Mouse (Mus musculus) midbrain, postnatal 0 days (tissue): ENCODE measurements around the gene Neurl2. TPM values are rescaled to one million over a fixed set of nuclear protein-coding genes. Genes with fewer than 3 reads are reported as not detected.

Source experiments
- ATAC-seq: fragments of 200-750 bp; cut with Nextera tagmentation; 2 replicates; pipeline ENCODE4 v1.8.0; 2017; ENCODE audit warnings: moderate number of reproducible peaks, mild to moderate bottlenecking, moderate TSS enrichment, moderate library complexity; ENCODE audit not compliant: low FRiP score
- DNase-seq: peaks from one replicate; pipeline ENCODE4 v3.0.0-alpha.2; 2015; ENCODE audit warnings: low spot score
- H3K27ac ChIP-seq: fragments of 300-500 bp; sonication (generic); 2 replicates; pipeline ENCODE4 v1.5.1; 2014; ENCODE audit warnings: low read depth, mild to moderate bottlenecking, low read length, mixed read lengths
- H3K27me3 ChIP-seq: fragments of 300-500 bp; sonication (generic); 2 replicates; pipeline ENCODE4 v1.6.1; 2014; ENCODE audit warnings: low read length, control low read depth, mixed read lengths; ENCODE audit not compliant: insufficient read depth
- H3K36me3 ChIP-seq: fragments of 300-500 bp; sonication (generic); 2 replicates; pipeline ENCODE4 v1.6.1; 2014; ENCODE audit warnings: low read length, control low read depth, mixed read lengths; ENCODE audit not compliant: insufficient read depth
- H3K4me1 ChIP-seq: fragments of 300-500 bp; sonication (generic); 2 replicates; pipeline ENCODE4 v1.6.1; 2014; ENCODE audit warnings: mild to moderate bottlenecking, control low read depth, antibody characterized with exemption, low read length, mixed read lengths; ENCODE audit not compliant: insufficient read depth
- H3K4me2 ChIP-seq: fragments of 300-500 bp; sonication (generic); 2 replicates; pipeline ENCODE4 v1.6.1; 2014; ENCODE audit warnings: low read depth, mild to moderate bottlenecking, low read length, mixed read lengths; ENCODE audit not compliant: poor library complexity, severe bottlenecking
- H3K4me3 ChIP-seq: fragments of 300-500 bp; sonication (generic); 2 replicates; pipeline ENCODE4 v1.5.1; 2014; ENCODE audit warnings: low read depth, mild to moderate bottlenecking, low read length, moderate library complexity
- H3K9ac ChIP-seq: fragments of 300-500 bp; sonication (generic); replicated peaks from 2 replicates; pipeline ENCODE4 v1.6.1; 2014; ENCODE audit warnings: mild to moderate bottlenecking, low read length, moderate library complexity, mixed read lengths; ENCODE audit not compliant: poor library complexity, severe bottlenecking
- H3K9me3 ChIP-seq: fragments of 300-500 bp; sonication (generic); 2 replicates; pipeline ENCODE4 v1.6.1; 2016; ENCODE audit warnings: low read length, control low read depth
- CTCF ChIP-seq: IDR thresholded peaks from 2 replicates; pipeline ENCODE4 v1.5.1; 2016; ENCODE audit warnings: antibody characterized with exemption, mild to moderate bottlenecking
- WGBS: fragments of 180-500 bp; shearing (Covaris S2); extraction: QIAGEN DNeasy Blood & Tissue Kit; methylation state at CpG from one replicate; pipeline ENCODE4 v1.1.7; 2014; 5-methylcytosine and 5-hydroxymethylcytosine counted together
- polyA plus RNA-seq: library from polyadenylated mRNA; unstranded; fragments of >200 nt; fragmentation: Nextera tagmentation; extraction: Ambion mirVana; gene quantifications from 2 replicates; pipeline ENCODE4 v1.2.1, GENCODE M21; 2015
- total RNA-seq: library from RNA; depleted of rRNA; stranded (reverse); fragments of >200 nt; gene quantifications from 2 replicates; pipeline ENCODE4 v1.2.3, GENCODE M21; 2014

Neurl2 gene
- total and polyA plus RNA-seq, 2 experiments from 2014 or later, result 7.8 to 11.2 TPM

- H3K9me3 ChIP-seq, result no peaks in the 10 kb centered on the region
- no peak for TF ChIP-seq CTCF
- H3K27ac ChIP-seq, result no peak overlapping the region
- H3K4me1 ChIP-seq, result no peaks in the 10 kb centered on the region
- peaks cover 5% of the 10 kb centered on the region for H3K36me3 ChIP-seq
- DNase-seq, result no peak
- H3K4me2 ChIP-seq, result no peak overlapping the region
- no peak overlapping the region for H3K9ac ChIP-seq
- WGBS, result 93% methylated on average over 5 of the region's 5 CpGs
- ATAC-seq, result no peak
- no peaks in the 10 kb centered on the region for H3K27me3 ChIP-seq
- no peak overlapping the region for H3K4me3 ChIP-seq
These were observed 17.9 kb downstream of the Neurl2 start for GRCm38 (mm10) chr2:164815348-164815747.

- TF ChIP-seq CTCF, result no peak
- Histone ChIP-seq H3K9ac (no peak overlapping the region), H3K27ac (no peak overlapping the region), H3K4me2 (no peak overlapping the region), H3K36me3 (peaks cover 13% of the 10 kb centered on the region), H3K9me3 (no peaks in the 10 kb centered on the region), H3K27me3 (no peaks in the 10 kb centered on the region), H3K4me3 (no peak overlapping the region), H3K4me1 (no peaks in the 10 kb centered on the region)
- ATAC-seq, result no peak
- WGBS, result 69% methylated on average over 2 of the region's 2 CpGs
- DNase-seq, result no peak
These were observed 19.7 kb downstream of the Neurl2 start for GRCm38 (mm10) chr2:164813557-164813956.

- Histone ChIP-seq H3K4me2 (no peak overlapping the region), H3K4me3 (no peak overlapping the region), H3K4me1 (no peaks in the 10 kb centered on the region), H3K27me3 (no peaks in the 10 kb centered on the region), H3K9ac (no peak overlapping the region), H3K9me3 (no peaks in the 10 kb centered on the region), H3K36me3 (peaks cover 18% of the 10 kb centered on the region), H3K27ac (no peak overlapping the region)
- ATAC-seq (no peak), DNase-seq (no peak)
- TF ChIP-seq CTCF, result no peak
- 88% methylated on average over 7 of the region's 7 CpGs for WGBS
These were observed 26.6 kb downstream of the Neurl2 start for GRCm38 (mm10) chr2:164806614-164807013.

GRCm38 (mm10) chr2:164805332-164805718 is 27.9 kb downstream of the Neurl2 start:
- Histone ChIP-seq H3K4me1 (no peaks in the 10 kb centered on the region), H3K27ac (peak overlapping the region; percentile 90), H3K27me3 (no peaks in the 10 kb centered on the region), H3K9me3 (no peaks in the 10 kb centered on the region), H3K4me3 (peak overlapping the region; percentile 73), H3K36me3 (peaks cover 16% of the 10 kb centered on the region), H3K9ac (peak overlapping the region; percentile 92), H3K4me2 (peak overlapping the region; percentile 81)
- DNase-seq (peak; percentile 31), ATAC-seq (peak; percentile 57)
- TF ChIP-seq CTCF, result no peak
- under 1% methylated on average over 21 of the region's 21 CpGs for WGBS

GRCm38 (mm10) chr2:164804533-164805331 is 28.5 kb downstream of the Neurl2 start, which contains the start of the genes Acot8 and Zswim3:
Acot8 (minus strand) TSS chr2:164804882.
Zswim3 (plus strand) TSS chr2:164805098.
- Histone ChIP-seq H3K9ac (peak within 1 kb of the TSS; percentile 92), H3K36me3 (peaks cover 13% of the 10 kb centered on the region), H3K4me2 (peak within 1 kb of the TSS; percentile 81), H3K4me1 (no peaks in the 10 kb centered on the region), H3K9me3 (no peaks in the 10 kb centered on the region), H3K27ac (peak within 1 kb of the TSS; percentile 90), H3K27me3 (no peaks in the 10 kb centered on the region), H3K4me3 (peak within 1 kb of the TSS; percentile 73)
- peak; percentile 99 for DNase-seq
- peak; percentile 97 for ATAC-seq
- under 1% methylated on average over 47 of the region's 47 CpGs for WGBS
- no peak for TF ChIP-seq CTCF

GRCm38 (mm10) chr2:164803921-164804313 is 29.3 kb downstream of the Neurl2 start:
- Histone ChIP-seq H3K9me3 (no peaks in the 10 kb centered on the region), H3K27me3 (no peaks in the 10 kb centered on the region), H3K4me2 (peak overlapping the region; percentile 63), H3K36me3 (peaks cover 8% of the 10 kb centered on the region), H3K9ac (peak overlapping the region; percentile 63), H3K4me1 (no peaks in the 10 kb centered on the region), H3K4me3 (peak overlapping the region; percentile 73), H3K27ac (peak overlapping the region; percentile 87; the same call in 1 of the 2 replicates)
- ATAC-seq (no peak), DNase-seq (no peak)
- TF ChIP-seq CTCF, result no peak
- 58% methylated on average over 1 of the region's 1 CpGs for WGBS
